Mouse (Mus musculus): ENCODE measurements at regions not wholly inside any gene's neighbourhood (a gene's known extent, or its start where the extent isn't known, plus 50 kb on each side); places are given as distances from the start of the nearest gene placed in this dataset.

DNA sequence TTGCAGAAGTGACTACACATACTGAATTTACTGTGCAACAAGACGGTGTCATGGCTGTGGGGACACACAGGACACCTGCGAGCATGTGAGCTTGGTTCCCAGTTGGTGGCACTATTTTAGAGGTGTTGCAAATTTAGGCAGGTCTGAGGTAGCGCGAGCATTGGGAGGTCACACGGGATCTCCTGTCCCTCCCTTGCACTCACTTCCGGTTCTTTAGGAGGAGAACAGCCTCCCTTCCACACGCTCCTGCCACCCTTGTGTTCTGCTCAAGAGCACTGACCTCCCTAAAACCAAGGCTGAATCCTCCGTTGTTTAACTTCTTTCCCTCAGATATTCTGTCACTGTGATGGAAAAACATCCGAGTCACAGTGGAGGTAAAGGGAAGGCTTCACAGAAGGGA lies 227.3 kb upstream of the Bmper start:
- TF ChIP-seq CTCF (IDR thresholded peaks at IDR 0.05; ENCODE audit: borderline replicate concordance, insufficient read depth, low read length) = no peak
- no peak for TF ChIP-seq POLR2A (IDR thresholded peaks at IDR 0.05; ENCODE audit: low read depth, low read length)
